Mouse (Mus musculus): ENCODE results near the gene Crygb. TPM values are rescaled to one million over a fixed set of nuclear protein-coding genes. Genes with fewer than 3 reads are reported as not detected.

The Crygb gene
- polyA plus RNA-seq, 2 experiments, result not detected

- 71% methylated on average over 3 of the region's 3 CpGs for WGBS (ENCODE audit: insufficient replicate concordance)
These were observed 40.3 kb downstream of the Crygb start for GRCm38 (mm10) chr1:65041837-65042236.

GRCm38 (mm10) chr1:65040806-65041205, 41.3 kb downstream of the Crygb start:
- H3K4me3 ChIP-seq (ENCODE audit: insufficient read depth in 1 of 2, low read depth in 2 of 2, low read length in 2 of 2), result no peak overlapping the region
- no peaks in the 10 kb centered on the region for H3K27me3 ChIP-seq (ENCODE audit: control insufficient read depth, insufficient read depth, low read length)
- no peaks in the 10 kb centered on the region for H3K9me3 ChIP-seq (ENCODE audit: control insufficient read depth, low read length)
- WGBS (ENCODE audit: insufficient replicate concordance), result 69% methylated on average over 6 of the region's 6 CpGs
- DNase-seq (ENCODE audit: low read depth in 3 of 3, low spot score in 3 of 3) (no peak), ATAC-seq (ENCODE audit: insufficient read depth) (no peak)
- no peaks in the 10 kb centered on the region for H3K36me3 ChIP-seq (replicated peaks; ENCODE audit: control insufficient read depth, insufficient read depth, low read depth)
- H3K4me1 ChIP-seq (replicated peaks; ENCODE audit: control insufficient read depth in 2 of 2, insufficient read depth in 2 of 2, low read length in 1 of 2), result no peaks in the 10 kb centered on the region
- H3K27ac ChIP-seq, result no peak overlapping the region
- TF ChIP-seq CTCF (IDR thresholded peaks at IDR 0.05; ENCODE audit: low read depth) (no peak), EP300 (IDR thresholded peaks at IDR 0.05; ENCODE audit: low read depth) (no peak)
- no peak overlapping the region for H3K9ac ChIP-seq (replicated peaks)
- no peak overlapping the region for H3K4me2 ChIP-seq (ENCODE audit: low read depth)

More at GRCm38 (mm10) chr1:65041837-65042236, 40.3 kb downstream of the Crygb start:
- no peak for DNase-seq (ENCODE audit: low read depth in 3 of 3, low spot score in 3 of 3)
- TF ChIP-seq CTCF (IDR thresholded peaks at IDR 0.05; ENCODE audit: low read depth), result no peak
- no peak for ATAC-seq (ENCODE audit: insufficient read depth)
- no peaks in the 10 kb centered on the region for H3K27me3 ChIP-seq (ENCODE audit: control insufficient read depth, insufficient read depth, low read length)
- H3K9me3 ChIP-seq (ENCODE audit: control insufficient read depth, low read length), result no peaks in the 10 kb centered on the region
- H3K36me3 ChIP-seq (replicated peaks; ENCODE audit: control insufficient read depth, insufficient read depth, low read depth), result no peaks in the 10 kb centered on the region
- no peak overlapping the region for H3K4me3 ChIP-seq (ENCODE audit: insufficient read depth in 1 of 2, low read depth in 2 of 2, low read length in 2 of 2)
- no peak overlapping the region for H3K4me2 ChIP-seq (ENCODE audit: low read depth)
- H3K9ac ChIP-seq (replicated peaks), result no peak overlapping the region
- H3K27ac ChIP-seq, result no peak overlapping the region
- H3K4me1 ChIP-seq (replicated peaks; ENCODE audit: control insufficient read depth in 2 of 2, insufficient read depth in 2 of 2, low read length in 1 of 2), result no peaks in the 10 kb centered on the region

- Histone ChIP-seq H3K4me3 (ENCODE audit: insufficient read depth in 1 of 2, low read depth in 2 of 2, low read length in 2 of 2) (no peak overlapping the region), H3K27me3 (ENCODE audit: control insufficient read depth, insufficient read depth, low read length) (no peaks in the 10 kb centered on the region), H3K9ac (replicated peaks) (no peak overlapping the region), H3K27ac (no peak overlapping the region), H3K36me3 (replicated peaks; ENCODE audit: control insufficient read depth, insufficient read depth, low read depth) (no peaks in the 10 kb centered on the region), H3K4me1 (replicated peaks; ENCODE audit: control insufficient read depth in 2 of 2, insufficient read depth in 2 of 2, low read length in 1 of 2) (no peaks in the 10 kb centered on the region), H3K4me2 (ENCODE audit: low read depth) (no peak overlapping the region), H3K9me3 (ENCODE audit: control insufficient read depth, low read length) (no peaks in the 10 kb centered on the region)
- 64% methylated on average over 3 of the region's 3 CpGs for WGBS (ENCODE audit: insufficient replicate concordance)
- DNase-seq (ENCODE audit: low read depth in 3 of 3, low spot score in 3 of 3) (no peak), ATAC-seq (ENCODE audit: insufficient read depth) (no peak)
- no peak for TF ChIP-seq CTCF (IDR thresholded peaks at IDR 0.05; ENCODE audit: low read depth)
- no peak for TF ChIP-seq EP300 (IDR thresholded peaks at IDR 0.05; ENCODE audit: low read depth)
These were observed 42.4 kb downstream of the Crygb start for GRCm38 (mm10) chr1:65039679-65040078.

GRCm38 (mm10) chr1:65037542-65037941, 44.5 kb downstream of the Crygb start:
- H3K9me3 ChIP-seq (ENCODE audit: control insufficient read depth, low read length), result no peaks in the 10 kb centered on the region
- TF ChIP-seq CTCF (IDR thresholded peaks at IDR 0.05; ENCODE audit: low read depth) (no peak), EP300 (IDR thresholded peaks at IDR 0.05; ENCODE audit: low read depth) (no peak)
- no peaks in the 10 kb centered on the region for H3K36me3 ChIP-seq (replicated peaks; ENCODE audit: control insufficient read depth, insufficient read depth, low read depth)
- no peaks in the 10 kb centered on the region for H3K4me1 ChIP-seq (replicated peaks; ENCODE audit: control insufficient read depth in 2 of 2, insufficient read depth in 2 of 2, low read length in 1 of 2)
- no peak overlapping the region for H3K4me2 ChIP-seq (ENCODE audit: low read depth)
- H3K27me3 ChIP-seq (ENCODE audit: control insufficient read depth, insufficient read depth, low read length), result no peaks in the 10 kb centered on the region
- no peak for DNase-seq (ENCODE audit: low read depth in 3 of 3, low spot score in 3 of 3)
- H3K4me3 ChIP-seq (ENCODE audit: insufficient read depth in 1 of 2, low read depth in 2 of 2, low read length in 2 of 2), result no peak overlapping the region
- H3K9ac ChIP-seq (replicated peaks), result no peak overlapping the region
- H3K27ac ChIP-seq, result no peak overlapping the region
- ATAC-seq (ENCODE audit: insufficient read depth), result no peak
- 21% methylated on average over 2 of the region's 2 CpGs for WGBS (ENCODE audit: insufficient replicate concordance)

GRCm38 (mm10) chr1:65035513-65035912, 46.6 kb downstream of the Crygb start:
- Histone ChIP-seq H3K9ac (replicated peaks) (no peak overlapping the region), H3K4me3 (ENCODE audit: insufficient read depth in 1 of 2, low read depth in 2 of 2, low read length in 2 of 2) (no peak overlapping the region), H3K9me3 (ENCODE audit: control insufficient read depth, low read length) (no peaks in the 10 kb centered on the region), H3K4me2 (ENCODE audit: low read depth) (no peak overlapping the region), H3K36me3 (replicated peaks; ENCODE audit: control insufficient read depth, insufficient read depth, low read depth) (no peaks in the 10 kb centered on the region), H3K4me1 (replicated peaks; ENCODE audit: control insufficient read depth in 2 of 2, insufficient read depth in 2 of 2, low read length in 1 of 2) (no peaks in the 10 kb centered on the region), H3K27me3 (ENCODE audit: control insufficient read depth, insufficient read depth, low read length) (no peaks in the 10 kb centered on the region), H3K27ac (no peak overlapping the region)
- WGBS (ENCODE audit: insufficient replicate concordance), result 50% methylated on average over 3 of the region's 3 CpGs
- ATAC-seq (ENCODE audit: insufficient read depth) (no peak), DNase-seq (ENCODE audit: low read depth in 3 of 3, low spot score in 3 of 3) (no peak)
- no peak for TF ChIP-seq EP300 (IDR thresholded peaks at IDR 0.05; ENCODE audit: low read depth)

GRCm38 (mm10) chr1:65032641-65033040, 49.4 kb downstream of the Crygb start, which contains the start of gene Akr1cl:
TSS of gene Akr1cl (minus strand) at chr1:65032759.
- no peak within 1 kb of the TSS for H3K27ac ChIP-seq
- H3K4me1 ChIP-seq (replicated peaks; ENCODE audit: control insufficient read depth in 2 of 2, insufficient read depth in 2 of 2, low read length in 1 of 2), result no peaks in the 10 kb centered on the region
- H3K9me3 ChIP-seq (ENCODE audit: control insufficient read depth, low read length), result no peaks in the 10 kb centered on the region
- no peak within 1 kb of the TSS for H3K4me2 ChIP-seq (ENCODE audit: low read depth)
- ATAC-seq (ENCODE audit: insufficient read depth), result no peak
- no peak within 1 kb of the TSS for H3K4me3 ChIP-seq (ENCODE audit: insufficient read depth in 1 of 2, low read depth in 2 of 2, low read length in 2 of 2)
- no peak for TF ChIP-seq EP300 (IDR thresholded peaks at IDR 0.05; ENCODE audit: low read depth)
- no peak for TF ChIP-seq CTCF (IDR thresholded peaks at IDR 0.05; ENCODE audit: low read depth)
- H3K9ac ChIP-seq (replicated peaks), result no peak within 1 kb of the TSS
- no peaks in the 10 kb centered on the region for H3K36me3 ChIP-seq (replicated peaks; ENCODE audit: control insufficient read depth, insufficient read depth, low read depth)
- H3K27me3 ChIP-seq (ENCODE audit: control insufficient read depth, insufficient read depth, low read length), result no peaks in the 10 kb centered on the region
- no peak for DNase-seq (ENCODE audit: low read depth in 3 of 3, low spot score in 3 of 3)

Other genes starting within 250 kb of the Crygb start
- 0.61 and 0.63 TPM in 2 replicates for gene Plekhm3, start 125.5 kb downstream of the Crygb start, polyA plus RNA-seq (2012; rRNA removed)
- 0.58 and 1.1 TPM in 2 replicates for gene Plekhm3, start 125.5 kb downstream of the Crygb start, polyA plus RNA-seq (2014; fragmentation: Nextera tagmentation; extraction: Ambion mirVana)
- gene Akr1cl, start 49.5 kb downstream of the Crygb start, polyA plus RNA-seq (2012; rRNA removed), result 0.02 TPM in 1 of 2 replicates, not detected in the other
- not detected in 2 replicates for gene Akr1cl, start 49.5 kb downstream of the Crygb start, polyA plus RNA-seq (2014; fragmentation: Nextera tagmentation; extraction: Ambion mirVana)
- not detected in 2 replicates for gene Cryge, start 31.1 kb downstream of the Crygb start, polyA plus RNA-seq (2012; rRNA removed)
- gene Cryge, start 31.1 kb downstream of the Crygb start, polyA plus RNA-seq (2014; fragmentation: Nextera tagmentation; extraction: Ambion mirVana), result not detected in 2 replicates
- gene Crygd, start 18.8 kb downstream of the Crygb start, polyA plus RNA-seq (2012; rRNA removed), result not detected in 2 replicates
- gene Crygd, start 18.8 kb downstream of the Crygb start, polyA plus RNA-seq (2014; fragmentation: Nextera tagmentation; extraction: Ambion mirVana), result not detected in 2 replicates
- gene Crygc, start 8.6 kb downstream of the Crygb start, polyA plus RNA-seq (2012; rRNA removed), result not detected in 2 replicates
- gene Crygc, start 8.6 kb downstream of the Crygb start, polyA plus RNA-seq (2014; fragmentation: Nextera tagmentation; extraction: Ambion mirVana), result not detected in 2 replicates
- gene Cryga, start 21.1 kb upstream of the Crygb start, polyA plus RNA-seq (2012; rRNA removed), result not detected in 2 replicates
- not detected in 2 replicates for gene Cryga, start 21.1 kb upstream of the Crygb start, polyA plus RNA-seq (2014; fragmentation: Nextera tagmentation; extraction: Ambion mirVana)
- 0.08 TPM in 1 of 2 replicates, not detected in the other for gene Gm28845, start 37.3 kb upstream of the Crygb start, polyA plus RNA-seq (2012; rRNA removed)
- not detected in 2 replicates for gene Gm28845, start 37.3 kb upstream of the Crygb start, polyA plus RNA-seq (2014; fragmentation: Nextera tagmentation; extraction: Ambion mirVana)
- 0.10 and 0.13 TPM in 2 replicates for gene D630023F18Rik, start 40.9 kb upstream of the Crygb start, polyA plus RNA-seq (2012; rRNA removed)
- 0.08 and 0.18 TPM in 2 replicates for gene D630023F18Rik, start 40.9 kb upstream of the Crygb start, polyA plus RNA-seq (2014; fragmentation: Nextera tagmentation; extraction: Ambion mirVana)
- 24.7 and 34.6 TPM in 2 replicates for gene Idh1, start 104.2 kb upstream of the Crygb start, polyA plus RNA-seq (2012; rRNA removed)
- 96.0 and 99.7 TPM in 2 replicates for gene Idh1, start 104.2 kb upstream of the Crygb start, polyA plus RNA-seq (2014; fragmentation: Nextera tagmentation; extraction: Ambion mirVana)
- 1.6 and 2.6 TPM in 2 replicates for gene Pikfyve, start 104.4 kb upstream of the Crygb start, polyA plus RNA-seq (2012; rRNA removed)
- gene Pikfyve, start 104.4 kb upstream of the Crygb start, polyA plus RNA-seq (2014; fragmentation: Nextera tagmentation; extraction: Ambion mirVana), result 4.9 and 5.1 TPM in 2 replicates
- gene Pth2r, start 199.8 kb upstream of the Crygb start, polyA plus RNA-seq (2012; rRNA removed), result not detected in 2 replicates
- gene Pth2r, start 199.8 kb upstream of the Crygb start, polyA plus RNA-seq (2014; fragmentation: Nextera tagmentation; extraction: Ambion mirVana), result 0.08 TPM in 1 of 2 replicates, not detected in the other

Data from liver, embryonic 14.5 days (tissue).